Mouse (Mus musculus): ENCODE measurements around the gene Hoxc4.

Hoxc4 gene

GRCm38 (mm10) chr15:103037579-103037978 is 18.8 kb downstream of the Hoxc4 start:
- DNase-seq (ENCODE audit: low read depth, low spot score): no peak

GRCm38 (mm10) chr15:103038701-103039480 is 20.2 kb downstream of the Hoxc4 start:
- DNase-seq (ENCODE audit: low read depth, low spot score): no peak

GRCm38 (mm10) chr15:103039609-103040008 is 20.9 kb downstream of the Hoxc4 start:
- DNase-seq (ENCODE audit: low read depth, low spot score): no peak

GRCm38 (mm10) chr15:103040601-103041000 is 21.9 kb downstream of the Hoxc4 start:
- no peak for DNase-seq (ENCODE audit: low read depth, low spot score)

GRCm38 (mm10) chr15:103041613-103042012 is 22.9 kb downstream of the Hoxc4 start:
- DNase-seq (ENCODE audit: low read depth, low spot score): no peak

GRCm38 (mm10) chr15:103042209-103042608 is 23.5 kb downstream of the Hoxc4 start:
- no peak for DNase-seq (ENCODE audit: low read depth, low spot score)

- no peak for DNase-seq (ENCODE audit: low read depth, low spot score)
These were observed 32.9 kb downstream of the Hoxc4 start for GRCm38 (mm10) chr15:103051670-103052069.

- DNase-seq (ENCODE audit: low read depth, low spot score): no peak
These were observed 34.5 kb downstream of the Hoxc4 start for GRCm38 (mm10) chr15:103053210-103053609.

GRCm38 (mm10) chr15:103056396-103056795 is 37.7 kb downstream of the Hoxc4 start:
- DNase-seq (ENCODE audit: low read depth, low spot score): no peak

- DNase-seq (ENCODE audit: low read depth, low spot score): no peak
These were observed 40.0 kb downstream of the Hoxc4 start for GRCm38 (mm10) chr15:103058715-103059114.

GRCm38 (mm10) chr15:103059393-103059992 is 40.8 kb downstream of the Hoxc4 start:
- DNase-seq (ENCODE audit: low read depth, low spot score): no peak

GRCm38 (mm10) chr15:103060021-103060340 is 41.2 kb downstream of the Hoxc4 start:
- DNase-seq (ENCODE audit: low read depth, low spot score): no peak

GRCm38 (mm10) chr15:103060341-103061130 is 41.8 kb downstream of the Hoxc4 start:
- no peak for DNase-seq (ENCODE audit: low read depth, low spot score)

GRCm38 (mm10) chr15:103061131-103061825 is 42.5 kb downstream of the Hoxc4 start:
- peak; percentile 80 for DNase-seq (ENCODE audit: low read depth, low spot score)

- no peak for DNase-seq (ENCODE audit: low read depth, low spot score)
These were observed 43.3 kb downstream of the Hoxc4 start for GRCm38 (mm10) chr15:103061988-103062387.

GRCm38 (mm10) chr15:103065642-103066041 is 46.9 kb downstream of the Hoxc4 start:
- no peak for DNase-seq (ENCODE audit: low read depth, low spot score)

- DNase-seq (ENCODE audit: low read depth, low spot score): no peak
These were observed 49.0 kb downstream of the Hoxc4 start for GRCm38 (mm10) chr15:103067701-103068100.

- no peak for DNase-seq (ENCODE audit: low read depth, low spot score)
These were observed 50.4 kb downstream of the Hoxc4 start for GRCm38 (mm10) chr15:103069173-103069572.

GRCm38 (mm10) chr15:103071266-103071665 is 52.5 kb downstream of the Hoxc4 start:
- DNase-seq (ENCODE audit: low read depth, low spot score): no peak

GRCm38 (mm10) chr15:103074663-103075415 is 56.1 kb downstream of the Hoxc4 start:
- DNase-seq (ENCODE audit: low read depth, low spot score): no peak

GRCm38 (mm10) chr15:103077673-103078072 is 58.9 kb downstream of the Hoxc4 start:
- DNase-seq (ENCODE audit: low read depth, low spot score): no peak
